Mouse (Mus musculus) liver, embryonic 14.5 days (tissue): Measurements from ENCODE around the gene Ccs.

Experiments used
- CTCF ChIP-seq: IDR thresholded peaks from 2 replicates; pipeline ENCODE4 v1.5.1; 2016; ENCODE audit warnings: antibody characterized with exemption, low read depth, control low read depth
- EP300 ChIP-seq: IDR thresholded peaks from 2 replicates; pipeline ENCODE4 v1.6.1; 2016; ENCODE audit warnings: antibody characterized with exemption, low read depth

GRCm38 (mm10) chr19:4829156-4829555 lies 10.0 kb downstream of the Ccs start:
- no peak for TF ChIP-seq EP300
- TF ChIP-seq CTCF, result no peak
